ENCODE assay signal across 19 mouse cellular contexts in genomic region chr6:118934243-118934902, GRCm38 (mm10).
A peak's percentile ranks its signal among the peaks of the same experiment; 100 is the strongest.
DNase-seq lines count a peak whose midpoint lies in the region; ATAC-seq and TF ChIP-seq lines count a peak whose summit lies in the region.
"Had no signal": no experiment of that assay in that cellular context is flagged by ENCODE, and none has a peak within 500 bp of the region (broad histone marks: within the 10 kb centered on the region; RNA-seq: fewer than 3 reads in every experiment).

No protein-coding gene starts in this region.

- intact Hi-C loops in heart, postnatal 25 days (cut with DNase I), result no loop called here

- H3K9me3 ChIP-seq in heart, postnatal 0 days (replicated peaks; ENCODE audit: control insufficient read depth, low read length), result no peaks in the 10 kb centered on the region
- H3K9me3 ChIP-seq in limb, embryonic 12.5 days, result no peaks in the 10 kb centered on the region
- H3K9me3 ChIP-seq in liver, embryonic 11.5 days (ENCODE audit: control insufficient read depth, low read length), result no peaks in the 10 kb centered on the region
- H3K9me3 ChIP-seq: hindbrain, embryonic 10.5 days; liver, embryonic 13.5 days; megakaryocyte, embryonic 14.5 days; neural tube, embryonic 13.5 days had no signal

- H3K4me3 ChIP-seq in heart, postnatal 0 days (ENCODE audit: low read depth, low read length), result no peak overlapping the region
- H3K4me3 ChIP-seq in limb, embryonic 12.5 days (replicated peaks), result no peak overlapping the region
- H3K4me3 ChIP-seq in liver, embryonic 11.5 days (ENCODE audit: low read depth, low read length), result no peak overlapping the region
- H3K4me3 ChIP-seq: hindbrain, embryonic 10.5 days; liver, embryonic 13.5 days; megakaryocyte, embryonic 14.5 days; neural tube, embryonic 13.5 days had no signal

- peak overlapping the region; percentile 48; the same call in 1 of the 2 replicates for H3K27ac ChIP-seq in heart, postnatal 0 days (ENCODE audit: low read depth)
- H3K27ac ChIP-seq in limb, embryonic 12.5 days, result peak overlapping the region; percentile 8; the same call in 1 of the 2 replicates
- H3K27ac ChIP-seq in liver, embryonic 11.5 days (ENCODE audit: low read depth, low read length), result no peak overlapping the region
- H3K27ac ChIP-seq: hindbrain, embryonic 10.5 days; liver, embryonic 13.5 days; neural tube, embryonic 13.5 days; stomach, postnatal 0 days had no signal

- no peak overlapping the region for H3K4me2 ChIP-seq in heart, postnatal 0 days (ENCODE audit: low read depth, low read length)
- H3K4me2 ChIP-seq in limb, embryonic 12.5 days, result no peak overlapping the region
- no peak overlapping the region for H3K4me2 ChIP-seq in liver, embryonic 11.5 days
- H3K4me2 ChIP-seq: liver, embryonic 13.5 days; neural tube, embryonic 13.5 days had no signal

- no peak for TF ChIP-seq CTCF in heart, postnatal 0 days (IDR thresholded peaks at IDR 0.05; ENCODE audit: low read depth)

- no peaks in the 10 kb centered on the region for H3K27me3 ChIP-seq in heart, postnatal 0 days (ENCODE audit: control insufficient read depth, insufficient read depth, low read length)
- no peaks in the 10 kb centered on the region for H3K27me3 ChIP-seq in limb, embryonic 12.5 days
- H3K27me3 ChIP-seq in liver, embryonic 11.5 days (replicated peaks; ENCODE audit: control insufficient read depth, insufficient read depth, low read length), result no peaks in the 10 kb centered on the region
- H3K27me3 ChIP-seq: liver, embryonic 13.5 days; neural tube, embryonic 13.5 days had no signal

- no peak for TF ChIP-seq EP300 in heart, postnatal 0 days (IDR thresholded peaks at IDR 0.05; ENCODE audit: low read depth)

- no peak for DNase-seq in heart, postnatal 0 days (ENCODE audit: low spot score)
- DNase-seq in heart, postnatal 25 days (ENCODE audit: low spot score), result no peak
- DNase-seq in lung, postnatal 14 days, result peak; percentile 53
- DNase-seq in thymus, postnatal 25 days, result peak; percentile 59
- no peak for DNase-seq in right cerebral cortex, postnatal 25 days
- no peak for DNase-seq in liver, embryonic 11.5 days (ENCODE audit: low spot score)
- DNase-seq in frontal cortex, postnatal 36 days (ENCODE audit: low spot score in 2 of 2), result no peak
- DNase-seq: adrenal gland, postnatal 25 days; cerebellum, adult 9-11 months; gastrocnemius, postnatal 25 days; kidney, postnatal 10 days; liver, embryonic 13.5 days; right cerebral cortex, adult 18-20 months; spleen, adult 18-20 months had no signal

- ATAC-seq in heart, postnatal 0 days (ENCODE audit: insufficient read depth, low read depth), result no peak
- no peak for ATAC-seq in limb, embryonic 12.5 days (ENCODE audit: insufficient number of reproducible peaks, insufficient read depth, low FRiP score, low TSS enrichment, low read depth)
- ATAC-seq in liver, embryonic 11.5 days (replicated peaks; ENCODE audit: low FRiP score), result no peak

- H3K9ac ChIP-seq in heart, postnatal 0 days (replicated peaks; ENCODE audit: low read depth, low read length), result no peak overlapping the region
- H3K9ac ChIP-seq in limb, embryonic 12.5 days (replicated peaks), result no peak overlapping the region
- H3K9ac ChIP-seq in liver, embryonic 11.5 days (ENCODE audit: low read depth, low read length), result no peak overlapping the region
- H3K9ac ChIP-seq: liver, embryonic 13.5 days; neural tube, embryonic 13.5 days had no signal

- peaks cover 25% of the 10 kb centered on the region; the same call in 1 of the 2 replicates for H3K4me1 ChIP-seq in heart, postnatal 0 days (ENCODE audit: control insufficient read depth, insufficient read depth)
- H3K4me1 ChIP-seq in limb, embryonic 12.5 days (replicated peaks), result peaks cover 66% of the 10 kb centered on the region
- H3K4me1 ChIP-seq in liver, embryonic 11.5 days (replicated peaks; ENCODE audit: control insufficient read depth, insufficient read depth, low read length), result no peaks in the 10 kb centered on the region
- H3K4me1 ChIP-seq: liver, embryonic 13.5 days; megakaryocyte, embryonic 14.5 days had no signal

- 53% methylated on average over 9 of the region's 9 CpGs for WGBS in heart, postnatal 0 days
- 58% methylated on average over 9 of the region's 9 CpGs for WGBS in limb, embryonic 12.5 days
- 69% methylated on average over 9 of the region's 9 CpGs for WGBS in liver, embryonic 11.5 days

- H3K36me3 ChIP-seq in heart, postnatal 0 days (replicated peaks; ENCODE audit: control insufficient read depth, insufficient read depth, low read length), result no peaks in the 10 kb centered on the region
- no peaks in the 10 kb centered on the region for H3K36me3 ChIP-seq in limb, embryonic 12.5 days
- H3K36me3 ChIP-seq in liver, embryonic 11.5 days (ENCODE audit: control insufficient read depth, insufficient read depth, low read length), result no peaks in the 10 kb centered on the region
- H3K36me3 ChIP-seq: hindbrain, embryonic 10.5 days; liver, embryonic 13.5 days; neural tube, embryonic 13.5 days had no signal

Comparison
In these comparisons a context has a peak if more than half of its experiments do, and no peak if none do; other contexts are left out.
1. DNase-seq: peak in lung, postnatal 14 days (single experiment) and thymus, postnatal 25 days (single experiment); none in heart, postnatal 0 days (single experiment), heart, postnatal 25 days (single experiment), right cerebral cortex, postnatal 25 days (single experiment), liver, embryonic 11.5 days (single experiment) and frontal cortex, postnatal 36 days (0 of 2).